In the genomic region with DNA sequence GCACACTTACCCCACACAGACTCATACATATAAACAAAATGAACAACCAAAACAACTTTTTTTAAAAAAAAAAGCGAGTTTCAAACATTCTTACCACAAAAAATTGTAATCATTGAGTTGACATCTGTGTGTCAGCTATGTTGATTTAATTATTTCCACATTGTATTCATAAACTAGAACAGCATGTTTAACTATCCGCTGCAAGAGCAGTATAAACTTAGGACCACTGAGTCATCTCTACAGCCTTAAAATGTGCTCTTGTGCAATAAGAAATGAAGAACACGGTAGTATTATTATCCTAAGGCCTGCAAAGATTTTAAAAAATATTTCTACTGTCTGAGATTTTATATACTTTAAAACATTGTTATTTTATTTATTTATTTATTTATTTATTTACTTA, we compare ENCODE assay signal across 20 mouse cellular contexts. TPM values are rescaled to one million over a fixed set of nuclear protein-coding genes. Genes with fewer than 3 reads are reported as not detected.
"Had no signal": no experiment of that assay in that cellular context is flagged by ENCODE, and none has a peak within 500 bp of the region (broad histone marks: within the 10 kb centered on the region; RNA-seq: fewer than 3 reads in every experiment).

No protein-coding gene starts in this region.

- DNase-seq: cerebellum, adult 9-10 months; cerebellum, adult 9-11 months; cerebellum, postnatal 10 days; cerebellum, postnatal 14 days; cerebellum, postnatal 25 days; cerebellum, postnatal 36 days; embryo, embryonic 11 days; forebrain, postnatal 0 days; gastrocnemius, adult 2 months; gastrocnemius, postnatal 10 days; gastrocnemius, postnatal 14 days; gastrocnemius, postnatal 25 days; heart, adult 11 months; heart, adult 18-20 months; heart, adult 2 months had no signal

RNA-seq across cellular contexts. Expression of a gene that starts 20.8 kb away (rescaled TPM):
- total RNA-seq: common myeloid progenitor, adult 5-6 weeks; forebrain, postnatal 0 days; gastrocnemius, adult 18-20 months; gastrocnemius, adult 2 months; gastrocnemius, adult 8-10 months; gastrocnemius, postnatal 10 days; gastrocnemius, postnatal 14 days; gastrocnemius, postnatal 25 days; granulocyte monocyte progenitor cell, adult 5-6 weeks; heart, adult 18-20 months; heart, adult 2 months; heart, adult 8-10 months had no signal
